Mouse (Mus musculus) embryonic fibroblast, embryonic 13.5 days (primary cell): ENCODE data around the gene Gclm.

Experiments used
- CTCF ChIP-seq: IDR thresholded peaks from 2 replicates; pipeline ENCODE4 v1.5.1; 2011; ENCODE audit warnings: mild to moderate bottlenecking, control low read depth, low read length, moderate library complexity, borderline replicate concordance; ENCODE audit not compliant: insufficient read depth
- POLR2A ChIP-seq: IDR thresholded peaks from 2 replicates; pipeline ENCODE4 v1.6.1; 2011; ENCODE audit warnings: low read depth, mild to moderate bottlenecking, control low read depth, low read length, moderate library complexity

- no peak for TF ChIP-seq POLR2A
- no peak for TF ChIP-seq CTCF
Observed at GRCm38 (mm10) chr3:122291828-122292227, 46.5 kb downstream of the Gclm start.
